Mouse (Mus musculus) hindbrain, embryonic 15.5 days (tissue): Measurements from ENCODE around the gene Pde4d. TPM values are rescaled to one million over a fixed set of nuclear protein-coding genes. Genes with fewer than 3 reads are reported as not detected.
A peak's percentile ranks its signal among the peaks of the same experiment; 100 is the strongest.
"Not testable (repeated sequence)": the region's sequence is repeated elsewhere in the genome, so short reads cannot be mapped to it uniquely, and the experiment has no call there.

Source experiments
- ATAC-seq: fragments of 200-750 bp; cut with Nextera tagmentation; 2 replicates; pipeline ENCODE4 v1.8.0; 2017; ENCODE audit warnings: low read depth, moderate number of reproducible peaks, moderate TSS enrichment; ENCODE audit not compliant: low FRiP score
- H3K27ac ChIP-seq: fragments of 300-500 bp; sonication (generic); replicated peaks from 2 replicates; pipeline ENCODE4 v1.5.1; 2015; ENCODE audit warnings: mild to moderate bottlenecking, inconsistent platforms
- H3K27me3 ChIP-seq: fragments of 300-500 bp; sonication (generic); 2 replicates; pipeline ENCODE4 v1.6.1; 2015; ENCODE audit warnings: control low read depth, inconsistent platforms
- H3K36me3 ChIP-seq: fragments of 300-500 bp; sonication (generic); 2 replicates; pipeline ENCODE4 v1.6.1; 2015; ENCODE audit warnings: control low read depth, inconsistent platforms
- H3K4me1 ChIP-seq: fragments of 300-500 bp; sonication (generic); replicated peaks from 2 replicates; pipeline ENCODE4 v1.6.1; 2015; ENCODE audit warnings: control low read depth, inconsistent platforms
- H3K4me2 ChIP-seq: fragments of 300-500 bp; sonication (generic); 2 replicates; pipeline ENCODE4 v1.6.1; 2015; ENCODE audit warnings: moderate library complexity, mild to moderate bottlenecking, inconsistent platforms
- H3K4me3 ChIP-seq: fragments of 300-500 bp; sonication (generic); 2 replicates; pipeline ENCODE4 v1.5.1; 2015; ENCODE audit warnings: mild to moderate bottlenecking, inconsistent platforms
- H3K9ac ChIP-seq: fragments of 300-500 bp; sonication (generic); 2 replicates; pipeline ENCODE4 v1.6.1; 2015; ENCODE audit warnings: inconsistent platforms
- H3K9me3 ChIP-seq: fragments of 300-500 bp; sonication (generic); 2 replicates; pipeline ENCODE4 v1.6.1; 2016; ENCODE audit warnings: control low read depth, inconsistent platforms
- WGBS: fragments of 180-500 bp; shearing (Covaris S2); methylation state at CpG from one replicate; pipeline ENCODE4 v1.1.7; 2015; 5-methylcytosine and 5-hydroxymethylcytosine counted together
- polyA plus RNA-seq: library from polyadenylated mRNA; unstranded; fragments of >200 nt; fragmentation: Nextera tagmentation; extraction: Ambion mirVana; gene quantifications from 2 replicates; pipeline ENCODE4 v1.2.1, GENCODE M21; 2015

The Pde4d gene
- polyA plus RNA-seq, 1 experiment from 2014 or later = 19.4 TPM

DNA sequence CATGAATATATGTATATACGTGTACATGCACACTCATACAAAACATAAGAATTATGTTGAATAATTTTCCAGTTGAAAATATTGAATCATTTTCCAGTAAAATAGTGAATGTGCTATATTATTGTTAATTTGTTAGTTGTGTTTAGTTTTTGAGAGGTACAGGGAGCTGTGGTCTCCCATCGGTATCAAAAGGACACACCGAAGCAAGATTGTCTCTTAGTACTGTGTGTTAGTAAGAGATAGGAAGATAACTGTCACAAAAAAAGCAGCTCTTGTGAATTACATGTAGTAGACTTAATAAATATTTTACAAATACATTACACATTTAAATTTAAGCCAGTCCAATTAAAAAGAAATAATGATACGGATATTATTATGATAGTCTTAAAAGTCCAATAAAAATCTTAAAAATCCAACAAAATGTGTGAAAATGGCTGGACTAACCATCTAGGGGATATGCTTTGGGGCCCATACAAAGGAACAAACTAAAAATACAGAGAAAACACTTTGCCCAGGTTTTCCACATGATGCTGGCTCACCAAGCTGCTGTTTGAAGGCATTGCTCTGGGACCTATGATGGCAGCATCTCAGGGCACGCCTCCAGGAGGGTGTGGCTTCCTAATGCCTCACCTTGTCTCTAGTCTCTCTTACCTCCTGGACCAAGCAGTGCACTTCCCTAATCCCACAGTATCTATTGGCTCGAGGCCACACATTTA, 1441.6 kb downstream of the Pde4d start:
- H3K4me1 ChIP-seq = no peaks in the 10 kb centered on the region
- no peaks in the 10 kb centered on the region for H3K36me3 ChIP-seq
- H3K9ac ChIP-seq = no peak overlapping the region
- no peak for ATAC-seq
- H3K27ac ChIP-seq = no peak overlapping the region
- H3K4me2 ChIP-seq = no peak overlapping the region
- no peaks in the 10 kb centered on the region for H3K9me3 ChIP-seq
- 81% methylated on average over 6 of the region's 6 CpGs for WGBS
- H3K4me3 ChIP-seq = no peak overlapping the region
- H3K27me3 ChIP-seq = no peaks in the 10 kb centered on the region

DNA sequence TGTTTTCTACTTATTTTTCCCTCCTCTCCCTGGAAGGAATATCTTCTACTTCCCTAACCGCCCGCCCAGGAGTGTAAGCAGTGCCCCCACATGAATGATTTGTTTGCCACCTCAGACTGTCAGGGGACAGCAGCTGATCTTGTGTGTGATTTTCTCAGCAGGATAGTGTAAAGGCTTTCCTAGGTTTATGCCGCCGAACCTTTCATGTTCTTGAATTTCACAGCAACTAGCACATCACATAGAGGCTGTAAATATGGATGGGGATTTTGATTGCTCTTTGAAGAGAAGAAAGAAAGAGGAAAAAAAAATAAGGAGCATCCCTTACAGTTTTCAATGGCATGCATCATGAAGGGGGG, 1442.1 kb downstream of the Pde4d start:
- H3K4me2 ChIP-seq = no peak overlapping the region
- 77% methylated on average over 4 of the region's 4 CpGs for WGBS
- H3K9ac ChIP-seq = no peak overlapping the region
- no peak for ATAC-seq
- H3K4me1 ChIP-seq = no peaks in the 10 kb centered on the region
- no peaks in the 10 kb centered on the region for H3K9me3 ChIP-seq
- no peaks in the 10 kb centered on the region for H3K27me3 ChIP-seq
- no peak overlapping the region for H3K4me3 ChIP-seq
- H3K27ac ChIP-seq = no peak overlapping the region
- H3K36me3 ChIP-seq = no peaks in the 10 kb centered on the region

DNA sequence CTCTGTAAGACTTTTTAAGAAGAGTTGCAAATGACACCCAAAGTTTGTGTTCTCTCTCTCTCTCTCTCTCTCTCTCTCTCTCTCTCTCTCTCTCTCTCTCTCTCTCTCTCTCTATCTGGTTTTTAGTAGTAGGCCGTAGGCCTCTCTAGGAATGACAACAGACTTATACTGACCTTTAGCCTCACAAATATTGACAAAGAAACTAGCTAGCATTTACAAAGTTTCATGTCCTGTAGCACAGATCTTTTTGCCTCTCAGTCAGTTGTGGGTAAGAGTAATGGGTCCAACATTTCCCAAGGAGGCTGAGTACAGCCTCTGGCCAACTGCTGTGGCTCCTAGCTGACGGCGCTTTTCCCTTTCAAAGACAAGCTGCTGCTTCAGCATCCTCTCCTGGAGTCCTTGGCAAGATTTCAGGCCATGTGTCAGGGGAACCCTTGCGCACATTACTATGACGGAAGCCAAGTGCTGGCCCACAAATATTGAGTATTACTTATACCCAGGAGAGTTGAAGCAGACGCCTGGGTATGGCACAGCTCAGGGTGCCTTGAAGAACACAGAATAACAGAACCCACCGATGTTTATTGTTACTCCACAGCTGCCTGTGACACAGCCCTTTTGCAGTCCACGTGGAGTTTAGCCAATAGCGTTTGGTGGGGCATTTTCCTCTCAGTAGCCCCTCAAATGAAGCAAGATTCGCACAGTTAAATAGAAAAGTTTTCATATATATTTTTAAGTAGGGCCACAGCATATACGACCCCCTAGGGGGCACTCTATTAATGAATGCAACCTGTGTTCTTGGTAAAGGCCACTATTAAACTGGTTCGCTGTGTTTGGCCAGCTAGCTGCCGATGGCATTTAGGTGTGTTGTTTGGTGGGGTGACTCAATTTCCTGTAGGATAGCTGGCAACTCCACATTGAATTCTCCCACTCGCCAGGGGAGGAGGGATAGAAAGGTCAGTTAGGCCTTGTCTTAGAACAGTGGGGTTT, 1450.0 kb downstream of the Pde4d start:
- Histone ChIP-seq H3K9ac (no peak overlapping the region), H3K36me3 (no peaks in the 10 kb centered on the region), H3K4me2 (no peak overlapping the region), H3K27ac (no peak overlapping the region), H3K27me3 (no peaks in the 10 kb centered on the region), H3K9me3 (no peaks in the 10 kb centered on the region), H3K4me3 (no peak overlapping the region), H3K4me1 (peaks cover 21% of the 10 kb centered on the region)
- no peak for ATAC-seq
- 67% methylated on average over 14 of the region's 14 CpGs for WGBS

DNA sequence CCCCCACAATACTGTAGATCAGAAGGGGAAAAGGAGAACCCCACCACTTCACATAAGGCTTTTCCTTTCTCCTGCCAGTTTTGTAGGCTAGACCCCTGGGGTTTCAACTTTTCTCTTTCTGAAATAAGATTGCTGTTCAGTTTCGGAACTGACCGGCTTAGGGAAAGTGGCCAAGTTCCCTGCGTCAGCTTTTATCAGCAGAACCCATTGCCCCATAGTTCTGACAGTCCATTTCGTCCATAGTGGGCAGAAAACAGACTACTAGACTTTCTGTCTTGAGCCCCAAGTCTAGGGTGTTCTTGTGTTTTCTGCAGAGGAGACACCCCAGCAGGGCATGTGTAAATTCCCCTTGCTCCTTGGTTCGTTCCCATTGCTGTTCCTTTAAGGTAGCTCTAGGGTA, 1452.1 kb downstream of the Pde4d start:
- 62% methylated on average over 5 of the region's 5 CpGs for WGBS
- Histone ChIP-seq H3K9ac (peak overlapping the region; percentile 68; the same call in 1 of the 2 replicates), H3K27me3 (no peaks in the 10 kb centered on the region), H3K9me3 (no peaks in the 10 kb centered on the region), H3K4me1 (peaks cover 26% of the 10 kb centered on the region), H3K4me3 (peak overlapping the region; percentile 69), H3K36me3 (no peaks in the 10 kb centered on the region), H3K4me2 (peak overlapping the region; percentile 98), H3K27ac (no peak overlapping the region)
- ATAC-seq = no peak

DNA sequence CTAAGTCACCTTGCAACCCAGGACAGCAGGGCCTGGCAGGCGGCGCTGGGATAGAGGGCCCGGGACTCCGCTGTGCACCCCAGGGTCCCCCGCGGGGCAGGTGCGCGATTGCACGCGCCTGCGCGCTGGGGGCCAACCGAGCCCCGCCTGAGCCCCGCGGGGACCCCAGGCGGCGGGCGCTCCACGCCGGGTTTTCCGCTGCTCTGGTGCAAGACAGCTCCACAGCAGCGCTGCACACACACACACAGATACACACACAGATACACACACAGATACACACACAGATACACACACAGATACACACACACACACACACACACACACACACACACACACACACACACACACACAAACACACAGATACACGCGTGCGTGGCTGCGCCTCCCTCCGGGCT, 1452.7 kb downstream of the Pde4d start:
- peak overlapping the region; percentile 68 for H3K9ac ChIP-seq
- H3K27me3 ChIP-seq, H3K36me3 ChIP-seq, H3K9me3 ChIP-seq: not testable (repeated sequence)
- peak overlapping the region; percentile 81 for H3K27ac ChIP-seq
- peak overlapping the region; percentile 69 for H3K4me3 ChIP-seq
- peak; percentile 83 for ATAC-seq
- peaks cover 30% of the 10 kb centered on the region for H3K4me1 ChIP-seq
- under 1% methylated on average over 25 of the region's 28 CpGs for WGBS
- peak overlapping the region; percentile 98 for H3K4me2 ChIP-seq

DNA sequence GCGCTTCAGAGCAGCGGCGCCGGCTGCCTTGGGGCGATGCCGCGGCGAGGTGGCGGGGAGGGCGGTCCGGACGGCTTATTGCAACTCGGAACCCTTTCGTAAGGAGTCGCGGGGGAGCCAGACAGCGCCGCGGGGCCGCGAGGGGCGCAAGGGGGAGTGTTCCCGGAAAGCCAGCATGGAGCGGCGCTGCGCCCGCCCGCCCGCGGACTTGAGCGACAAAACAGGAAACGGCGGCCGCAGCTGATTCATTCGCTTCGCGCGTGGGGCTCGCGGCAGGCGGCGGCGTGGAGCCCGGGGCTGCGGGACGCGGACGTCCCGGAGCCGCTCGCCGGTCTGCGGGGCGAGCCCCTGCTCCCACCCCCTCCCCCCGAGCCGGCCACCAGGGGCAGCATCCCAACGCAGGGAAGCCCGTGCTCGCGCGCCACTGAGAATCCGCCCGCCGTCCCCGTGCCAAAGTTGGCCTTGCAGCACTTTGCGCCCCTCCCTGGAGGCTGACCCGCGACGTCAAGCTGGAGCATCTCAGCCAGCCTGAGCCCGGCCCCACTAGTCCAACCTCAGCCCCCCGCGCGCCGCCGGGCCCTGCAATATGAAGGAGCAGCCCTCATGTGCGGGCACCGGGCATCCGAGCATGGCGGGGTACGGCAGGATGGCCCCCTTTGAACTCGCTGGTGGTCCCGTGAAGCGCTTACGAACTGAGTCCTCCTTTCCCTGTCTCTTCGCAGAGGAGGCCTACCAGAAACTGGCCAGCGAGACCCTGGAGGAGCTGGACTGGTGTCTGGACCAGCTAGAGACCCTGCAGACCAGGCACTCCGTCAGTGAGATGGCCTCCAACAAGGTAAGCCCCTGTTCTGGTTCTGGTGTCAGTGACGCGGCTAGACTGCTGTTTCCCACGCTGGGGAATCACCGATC, 1453.4 kb downstream of the Pde4d start:
- Histone ChIP-seq H3K4me3 (peak overlapping the region; percentile 69), H3K27me3 (no peaks in the 10 kb centered on the region), H3K4me1 (peaks cover 33% of the 10 kb centered on the region), H3K9me3 (no peaks in the 10 kb centered on the region), H3K36me3 (no peaks in the 10 kb centered on the region), H3K9ac (peak overlapping the region; percentile 68), H3K27ac (peak overlapping the region; percentile 81), H3K4me2 (peak overlapping the region; percentile 98)
- WGBS = 1% methylated on average over 91 of the region's 91 CpGs
- peak; percentile 84 for ATAC-seq

DNA sequence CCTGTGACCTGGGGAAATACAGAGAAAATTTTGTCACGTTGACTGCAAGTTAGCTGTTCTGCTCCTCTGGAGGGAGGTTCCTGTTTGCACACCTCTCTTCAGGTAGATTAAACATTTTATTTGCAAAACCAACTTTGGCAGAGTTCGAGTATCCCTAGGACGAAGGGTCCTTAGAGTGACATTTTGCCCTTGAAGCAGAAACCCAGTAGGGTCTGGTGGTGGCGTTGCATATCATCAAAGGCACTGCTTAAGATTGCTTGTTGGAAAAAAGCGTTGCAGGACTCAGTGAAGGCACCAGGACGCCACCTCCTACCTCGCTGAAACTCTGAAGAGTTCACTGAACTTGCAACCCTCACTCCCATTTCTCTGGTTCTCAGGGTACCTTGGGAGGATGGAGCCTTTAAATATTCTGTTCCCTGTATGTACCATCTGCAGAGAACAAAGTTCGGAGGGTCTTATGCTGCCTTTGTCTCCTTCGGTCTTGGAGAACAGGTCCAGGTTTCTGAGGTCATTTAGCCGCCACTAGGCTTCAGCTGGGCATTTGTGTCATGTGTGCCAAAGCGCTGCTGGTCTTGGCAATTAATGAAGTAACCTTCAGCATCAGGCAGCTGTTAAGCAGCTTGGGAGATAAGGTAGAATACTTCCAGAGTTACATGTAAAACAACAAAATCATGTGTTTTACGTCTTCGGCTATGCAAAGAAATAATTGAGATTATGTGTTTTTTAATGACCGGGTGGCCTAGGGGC, 1454.2 kb downstream of the Pde4d start:
- 41% methylated on average over 14 of the region's 14 CpGs for WGBS
- Histone ChIP-seq H3K9me3 (no peaks in the 10 kb centered on the region), H3K9ac (peak overlapping the region; percentile 68), H3K4me1 (peaks cover 33% of the 10 kb centered on the region), H3K27ac (peak overlapping the region; percentile 81; the same call in 1 of the 2 replicates), H3K4me3 (peak overlapping the region; percentile 69), H3K27me3 (no peaks in the 10 kb centered on the region), H3K4me2 (peak overlapping the region; percentile 98), H3K36me3 (no peaks in the 10 kb centered on the region)
- ATAC-seq = no peak

DNA sequence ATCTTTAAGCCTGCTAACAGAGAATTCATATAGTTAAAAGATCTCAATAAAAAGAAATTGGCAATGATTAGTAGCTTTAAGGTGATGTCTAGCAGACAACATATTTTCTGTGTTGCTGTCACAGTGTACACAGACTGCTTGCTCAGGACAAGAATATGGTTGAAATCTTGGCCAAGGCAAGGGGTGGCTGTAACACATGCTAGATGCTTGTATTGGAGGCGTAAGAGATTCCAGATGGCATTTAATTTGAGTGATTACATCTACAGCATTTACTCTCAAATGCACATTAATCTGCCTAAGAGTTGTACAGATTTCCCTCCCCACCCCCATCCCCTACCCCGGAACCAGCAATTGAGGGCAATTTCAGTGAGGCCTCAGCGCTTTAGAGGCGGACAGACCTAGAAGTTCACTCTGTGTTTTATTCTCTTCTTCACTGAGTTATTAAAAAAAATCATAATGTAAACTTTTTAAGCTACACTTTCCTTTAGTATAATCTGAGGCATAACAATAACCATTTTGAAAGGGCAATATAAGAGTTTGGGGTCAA, 1456.7 kb downstream of the Pde4d start:
- H3K4me2 ChIP-seq = no peak overlapping the region
- peaks cover 35% of the 10 kb centered on the region for H3K4me1 ChIP-seq
- 75% methylated on average over 4 of the region's 4 CpGs for WGBS
- no peaks in the 10 kb centered on the region for H3K9me3 ChIP-seq
- H3K27ac ChIP-seq = no peak overlapping the region
- H3K36me3 ChIP-seq = no peaks in the 10 kb centered on the region
- no peak overlapping the region for H3K9ac ChIP-seq
- no peaks in the 10 kb centered on the region for H3K27me3 ChIP-seq
- ATAC-seq = no peak
- H3K4me3 ChIP-seq = no peak overlapping the region

DNA sequence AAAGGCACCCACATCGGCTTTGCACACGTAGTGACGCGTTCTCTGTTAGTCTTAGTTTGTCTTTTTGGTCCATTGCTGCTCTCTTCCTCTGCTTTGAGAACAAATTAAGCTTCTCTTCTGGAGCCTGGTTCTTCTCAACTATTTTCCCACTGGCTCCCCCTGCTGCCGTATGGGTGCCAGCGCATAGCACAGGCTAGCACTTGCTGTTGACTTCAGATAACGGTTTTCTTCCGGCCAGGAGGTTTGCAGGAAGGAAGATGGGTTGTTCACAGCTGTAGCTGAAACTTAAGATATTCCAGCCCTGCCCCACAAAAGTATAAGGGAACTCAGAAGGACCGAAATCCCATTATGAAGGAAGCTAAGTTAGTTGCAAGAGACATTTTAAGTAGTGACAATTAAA, 1457.9 kb downstream of the Pde4d start:
- Histone ChIP-seq H3K36me3 (no peaks in the 10 kb centered on the region), H3K27me3 (no peaks in the 10 kb centered on the region), H3K4me3 (no peak overlapping the region), H3K9me3 (no peaks in the 10 kb centered on the region), H3K27ac (no peak overlapping the region), H3K4me1 (peaks cover 41% of the 10 kb centered on the region), H3K9ac (no peak overlapping the region), H3K4me2 (no peak overlapping the region)
- WGBS = 41% methylated on average over 9 of the region's 9 CpGs
- ATAC-seq = no peak

DNA sequence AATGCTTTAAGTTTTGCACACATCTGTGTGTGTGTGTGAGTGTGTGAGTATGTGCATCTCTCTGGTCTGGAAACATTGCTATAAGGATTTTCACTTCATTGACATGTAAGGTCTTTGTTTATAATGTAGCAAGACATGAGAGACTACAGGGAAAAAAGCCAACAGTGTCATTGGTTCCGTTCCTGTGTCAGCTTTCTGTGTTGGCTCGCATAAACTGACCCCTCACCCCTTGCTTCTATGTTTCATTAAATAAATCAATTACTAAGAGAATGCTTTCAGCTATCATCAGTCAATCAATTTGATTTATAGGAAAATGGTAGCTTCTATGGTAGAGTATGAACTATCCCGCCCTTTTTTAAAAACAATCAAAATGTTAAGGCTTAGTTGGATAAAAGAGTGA, 1458.6 kb downstream of the Pde4d start:
- no peak for ATAC-seq
- no peaks in the 10 kb centered on the region for H3K36me3 ChIP-seq
- peaks cover 39% of the 10 kb centered on the region for H3K4me1 ChIP-seq
- no peak overlapping the region for H3K4me2 ChIP-seq
- H3K27ac ChIP-seq = no peak overlapping the region
- H3K9ac ChIP-seq = no peak overlapping the region
- H3K4me3 ChIP-seq = no peak overlapping the region
- no peaks in the 10 kb centered on the region for H3K27me3 ChIP-seq
- no peaks in the 10 kb centered on the region for H3K9me3 ChIP-seq
- WGBS = 87% methylated on average over 3 of the region's 3 CpGs

DNA sequence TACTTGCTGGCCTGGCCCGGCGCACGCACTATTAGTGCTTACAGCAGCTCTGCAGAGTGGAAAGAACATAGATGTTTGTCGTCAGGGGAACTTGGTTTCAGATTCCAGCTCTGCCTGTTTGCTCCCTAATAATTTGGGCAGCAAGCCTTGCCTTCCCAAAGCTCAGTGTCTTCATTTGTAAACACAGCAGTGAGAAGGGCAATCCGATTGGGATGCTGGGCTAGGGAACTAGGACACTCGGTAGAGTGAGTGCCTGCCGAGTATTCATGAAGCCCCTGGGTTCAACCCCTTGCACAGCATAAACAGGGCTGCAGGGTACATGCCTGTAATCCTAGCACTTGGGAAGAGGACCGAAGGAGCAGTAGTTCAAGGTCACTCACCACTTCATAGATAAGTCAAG, 1459.4 kb downstream of the Pde4d start:
- WGBS = 84% methylated on average over 8 of the region's 8 CpGs
- Histone ChIP-seq H3K4me2 (no peak overlapping the region), H3K9me3 (no peaks in the 10 kb centered on the region), H3K36me3 (no peaks in the 10 kb centered on the region), H3K27me3 (no peaks in the 10 kb centered on the region), H3K27ac (no peak overlapping the region), H3K4me3 (no peak overlapping the region), H3K9ac (no peak overlapping the region), H3K4me1 (peaks cover 32% of the 10 kb centered on the region)
- no peak for ATAC-seq
